Mouse (Mus musculus): ENCODE data around the gene Zbtb22. TPM values are rescaled to one million over a fixed set of nuclear protein-coding genes. Genes with fewer than 3 reads are reported as not detected.
"Not testable (repeated sequence)": the region's sequence is repeated elsewhere in the genome, so short reads cannot be mapped to it uniquely, and the experiment has no call there.

Gene Zbtb22
- polyA plus RNA-seq, 1 experiment = 134 TPM

DNA sequence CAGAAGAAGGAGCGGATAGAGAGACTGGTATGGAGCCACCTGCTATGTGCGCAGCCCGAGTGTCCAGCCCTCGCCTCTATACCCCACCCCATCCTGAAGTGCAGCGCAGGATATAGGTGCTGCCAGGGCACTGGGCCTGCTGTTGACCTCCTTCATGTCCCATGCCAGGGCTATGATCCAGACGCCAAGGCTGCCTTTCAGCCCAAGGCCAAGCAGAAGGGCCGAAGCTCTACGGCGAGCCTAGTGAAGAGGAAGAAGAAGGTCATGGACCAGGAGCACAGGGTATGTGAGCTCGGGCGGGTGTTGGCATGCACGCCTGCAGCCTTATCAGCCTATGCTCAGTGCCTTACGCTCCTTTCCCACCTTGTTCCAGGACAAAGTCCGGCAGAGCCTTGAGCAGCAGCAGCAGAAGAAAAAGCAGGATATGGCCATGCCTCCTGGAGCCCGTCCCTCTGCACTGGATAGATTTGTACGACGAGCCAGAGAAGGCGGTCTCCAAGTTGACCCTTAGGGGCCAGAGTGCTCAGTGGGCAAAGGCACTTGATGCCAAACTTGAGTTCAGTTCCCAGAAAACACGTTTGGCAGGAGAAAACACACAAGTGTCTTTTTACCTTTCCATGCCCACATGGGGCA lies 33.3 kb downstream of the Zbtb22 start:
- no peaks in the 10 kb centered on the region for H3K27me3 ChIP-seq (ENCODE audit: control insufficient read depth, insufficient read depth, low read length)
- H3K27ac ChIP-seq (ENCODE audit: insufficient read depth, low read depth, low read length) = peak overlapping the region; percentile 85
- 35% methylated on average over 19 of the region's 19 CpGs for WGBS
- peaks cover 33% of the 10 kb centered on the region for H3K4me1 ChIP-seq (ENCODE audit: control insufficient read depth, insufficient read depth, insufficient read length, low read length)
- TF ChIP-seq CTCF (IDR thresholded peaks at IDR 0.05; ENCODE audit: extremely low read depth, insufficient read length, insufficient replicate concordance, low read depth, low read length) (no peak), POLR2A (IDR thresholded peaks at IDR 0.05; ENCODE audit: low read depth, low read length) (no peak; the same call in 1 of the 2 replicates)
- peak overlapping the region; percentile 50 for H3K4me3 ChIP-seq (ENCODE audit: low read depth, low read length)
- peaks cover 15% of the 10 kb centered on the region for H3K36me3 ChIP-seq (ENCODE audit: control insufficient read depth, insufficient read depth, low read length)

DNA sequence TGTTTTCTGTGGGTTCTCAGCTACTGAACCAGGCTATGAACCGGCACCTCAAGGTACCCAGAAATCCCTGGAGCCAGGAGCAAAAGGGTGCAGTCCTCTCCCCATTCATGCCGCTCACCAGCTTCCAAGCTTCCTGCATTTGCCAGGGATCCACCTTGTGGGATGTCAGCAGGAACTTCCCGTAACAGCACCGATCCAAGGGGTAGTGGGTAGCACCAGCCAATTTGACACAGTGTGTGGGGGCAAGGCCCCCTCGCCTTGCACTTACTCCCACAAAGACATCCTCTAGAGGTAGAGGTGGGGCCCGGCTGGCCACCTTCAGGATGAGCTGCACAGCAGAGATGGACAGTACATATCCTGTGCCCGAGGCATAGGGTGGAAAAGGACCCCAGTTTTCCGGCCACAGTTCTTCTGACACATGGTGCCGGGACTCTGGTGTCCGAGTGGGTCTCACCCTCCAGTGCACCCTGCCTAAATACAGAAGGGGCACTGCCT lies 34.5 kb downstream of the Zbtb22 start:
- Histone ChIP-seq H3K4me3 (ENCODE audit: low read depth, low read length) (peak overlapping the region; percentile 69), H3K4me1 (ENCODE audit: control insufficient read depth, insufficient read depth, insufficient read length, low read length) (peaks cover 38% of the 10 kb centered on the region), H3K36me3 (ENCODE audit: control insufficient read depth, insufficient read depth, low read length) (peaks cover 17% of the 10 kb centered on the region), H3K27me3 (ENCODE audit: control insufficient read depth, insufficient read depth, low read length) (no peaks in the 10 kb centered on the region), H3K27ac (ENCODE audit: insufficient read depth, low read depth, low read length) (peak overlapping the region; percentile 73)
- WGBS = 44% methylated on average over 10 of the region's 10 CpGs
- TF ChIP-seq POLR2A (IDR thresholded peaks at IDR 0.05; ENCODE audit: low read depth, low read length) (no peak), CTCF (IDR thresholded peaks at IDR 0.05; ENCODE audit: extremely low read depth, insufficient read length, insufficient replicate concordance, low read depth, low read length) (no peak)

DNA sequence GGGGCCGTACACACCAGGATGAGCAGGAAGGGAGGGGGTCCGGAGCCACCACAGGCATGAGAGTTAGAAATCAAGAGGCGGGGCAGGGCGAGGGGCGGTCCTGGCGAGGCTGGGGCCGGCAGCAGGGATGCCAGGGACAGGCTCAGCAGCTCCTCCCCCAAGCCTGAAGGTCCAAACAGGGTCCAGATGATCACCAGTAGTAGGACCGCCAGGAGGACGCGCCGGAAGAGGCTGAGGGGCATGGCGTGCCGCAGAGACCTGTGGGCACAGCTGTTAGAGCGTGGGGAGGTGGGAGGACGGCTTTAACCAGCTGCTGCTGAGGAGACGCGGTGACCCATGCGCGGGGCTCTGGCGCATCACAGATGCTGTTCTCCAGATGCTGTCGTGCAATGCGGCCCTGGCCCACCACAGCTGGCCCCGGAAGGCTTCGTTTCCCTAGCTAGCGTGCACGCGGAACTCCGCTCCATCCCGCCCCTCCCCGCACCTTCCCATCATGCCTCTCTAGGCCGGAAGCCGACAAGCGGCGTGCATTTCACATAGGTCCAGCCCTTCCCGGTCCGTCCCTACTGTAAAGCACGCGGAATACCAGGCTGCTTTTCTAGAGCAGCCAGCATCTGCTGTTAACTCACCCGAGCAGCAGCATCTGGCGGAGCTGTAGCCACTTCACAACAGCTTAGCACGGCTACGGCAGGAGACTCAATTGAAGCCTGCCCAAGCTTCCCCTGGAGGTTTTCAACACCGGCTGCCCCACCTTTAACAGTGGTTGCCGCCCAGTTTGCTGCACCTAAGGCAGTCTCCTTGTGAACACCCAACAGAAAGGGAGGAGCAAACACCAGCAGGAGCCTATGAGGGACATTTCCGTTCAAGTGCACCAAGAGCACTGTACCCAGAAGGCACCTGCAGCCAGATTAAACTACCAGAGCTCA lies 35.6 kb downstream of the Zbtb22 start, which contains the start of gene B3galt4:
B3galt4 (minus strand) TSS at position 468 of the 926 bp plus-strand sequence.
- H3K4me1 ChIP-seq (ENCODE audit: control insufficient read depth, insufficient read depth, insufficient read length, low read length) = peaks cover 38% of the 10 kb centered on the region
- peak within 1 kb of the TSS; percentile 69 for H3K4me3 ChIP-seq (ENCODE audit: low read depth, low read length)
- H3K36me3 ChIP-seq (ENCODE audit: control insufficient read depth, insufficient read depth, low read length) = peaks cover 17% of the 10 kb centered on the region
- no peaks in the 10 kb centered on the region for H3K27me3 ChIP-seq (ENCODE audit: control insufficient read depth, insufficient read depth, low read length)
- peak; percentile 46; the same call in 1 of the 2 replicates for TF ChIP-seq POLR2A (IDR thresholded peaks at IDR 0.05; ENCODE audit: low read depth, low read length)
- no peak for TF ChIP-seq CTCF (IDR thresholded peaks at IDR 0.05; ENCODE audit: extremely low read depth, insufficient read length, insufficient replicate concordance, low read depth, low read length)
- H3K27ac ChIP-seq (ENCODE audit: insufficient read depth, low read depth, low read length) = peak within 1 kb of the TSS; percentile 73
- WGBS = under 1% methylated on average over 45 of the region's 45 CpGs

DNA sequence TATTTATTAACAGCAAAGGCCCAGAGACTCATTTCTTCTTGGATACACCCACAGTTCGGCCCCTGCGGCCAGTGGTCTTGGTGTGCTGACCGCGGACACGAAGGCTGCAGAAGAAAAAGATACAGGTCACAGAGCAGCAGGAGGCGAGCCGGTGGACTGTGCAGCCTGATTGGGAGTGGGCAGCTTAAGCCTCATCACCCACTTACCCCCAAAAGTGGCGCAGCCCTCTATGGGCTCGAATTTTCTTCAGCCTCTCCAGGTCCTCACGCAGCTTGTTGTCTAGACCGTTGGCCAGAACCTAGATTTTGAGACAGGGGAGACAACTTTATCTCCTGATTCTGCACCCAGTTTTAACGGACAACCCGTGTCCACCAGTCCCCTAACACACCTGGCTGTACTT lies 36.3 kb downstream of the Zbtb22 start:
- H3K4me1 ChIP-seq (ENCODE audit: control insufficient read depth, insufficient read depth, insufficient read length, low read length) = peaks cover 38% of the 10 kb centered on the region
- H3K27me3 ChIP-seq (ENCODE audit: control insufficient read depth, insufficient read depth, low read length) = not testable (repeated sequence)
- peaks cover 16% of the 10 kb centered on the region for H3K36me3 ChIP-seq (ENCODE audit: control insufficient read depth, insufficient read depth, low read length)
- peak overlapping the region; percentile 69 for H3K4me3 ChIP-seq (ENCODE audit: low read depth, low read length)
- WGBS = 61% methylated on average over 13 of the region's 13 CpGs
- peak overlapping the region; percentile 12; the same call in 1 of the 2 replicates for H3K27ac ChIP-seq (ENCODE audit: insufficient read depth, low read depth, low read length)

DNA sequence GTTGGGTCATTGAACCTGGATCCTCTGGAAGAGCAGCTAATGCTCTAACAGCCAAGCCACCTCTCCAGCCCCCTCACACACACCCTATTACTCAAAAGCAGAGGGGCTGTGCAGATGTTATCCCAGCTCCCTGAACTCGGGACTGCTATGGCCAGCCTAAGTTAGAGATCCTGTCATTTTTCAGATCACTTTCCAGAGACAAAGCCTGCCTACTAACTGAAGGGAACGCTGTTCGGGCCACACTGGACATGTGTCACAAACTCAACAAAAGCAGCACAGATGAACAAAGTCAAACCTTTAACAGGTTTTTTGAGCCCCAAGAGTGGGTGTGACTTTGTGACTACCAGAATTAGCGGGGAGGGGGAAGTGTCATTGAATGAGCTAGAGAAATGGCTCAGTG lies 37.2 kb downstream of the Zbtb22 start:
- peaks cover 17% of the 10 kb centered on the region for H3K36me3 ChIP-seq (ENCODE audit: control insufficient read depth, insufficient read depth, low read length)
- peaks cover 38% of the 10 kb centered on the region for H3K4me1 ChIP-seq (ENCODE audit: control insufficient read depth, insufficient read depth, insufficient read length, low read length)
- 60% methylated on average over 4 of the region's 4 CpGs for WGBS
- H3K27ac ChIP-seq (ENCODE audit: insufficient read depth, low read depth, low read length) = no peak overlapping the region
- no peaks in the 10 kb centered on the region for H3K27me3 ChIP-seq (ENCODE audit: control insufficient read depth, insufficient read depth, low read length)
- H3K4me3 ChIP-seq (ENCODE audit: low read depth, low read length) = no peak overlapping the region
- TF ChIP-seq CTCF (IDR thresholded peaks at IDR 0.05; ENCODE audit: extremely low read depth, insufficient read length, insufficient replicate concordance, low read depth, low read length) = no peak

DNA sequence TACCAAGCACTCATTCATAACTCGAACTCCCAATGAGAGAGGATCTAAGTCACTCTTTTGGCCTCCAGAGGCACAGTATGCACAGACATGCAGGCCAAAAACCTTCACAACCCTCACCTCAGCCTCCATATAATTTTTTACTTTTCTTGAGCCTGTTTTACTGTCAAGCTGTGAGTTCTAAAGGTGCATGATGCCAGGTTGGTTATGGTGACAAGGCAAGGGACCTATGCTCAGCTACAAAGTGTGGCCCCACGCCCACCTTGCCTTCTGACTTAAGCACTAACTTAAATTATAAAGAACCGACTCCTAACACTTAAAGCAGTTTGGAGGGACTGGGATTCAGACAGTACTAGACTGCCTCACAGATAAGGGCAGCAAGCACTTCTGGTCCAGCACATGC lies 37.6 kb downstream of the Zbtb22 start:
- Histone ChIP-seq H3K36me3 (ENCODE audit: control insufficient read depth, insufficient read depth, low read length) (peaks cover 19% of the 10 kb centered on the region), H3K4me3 (ENCODE audit: low read depth, low read length) (no peak overlapping the region), H3K27ac (ENCODE audit: insufficient read depth, low read depth, low read length) (no peak overlapping the region), H3K27me3 (ENCODE audit: control insufficient read depth, insufficient read depth, low read length) (no peaks in the 10 kb centered on the region), H3K4me1 (ENCODE audit: control insufficient read depth, insufficient read depth, insufficient read length, low read length) (peaks cover 35% of the 10 kb centered on the region)
- WGBS = 34% methylated on average over 3 of the region's 3 CpGs
- no peak for TF ChIP-seq POLR2A (IDR thresholded peaks at IDR 0.05; ENCODE audit: low read depth, low read length)
- TF ChIP-seq CTCF (IDR thresholded peaks at IDR 0.05; ENCODE audit: extremely low read depth, insufficient read length, insufficient replicate concordance, low read depth, low read length) = no peak

DNA sequence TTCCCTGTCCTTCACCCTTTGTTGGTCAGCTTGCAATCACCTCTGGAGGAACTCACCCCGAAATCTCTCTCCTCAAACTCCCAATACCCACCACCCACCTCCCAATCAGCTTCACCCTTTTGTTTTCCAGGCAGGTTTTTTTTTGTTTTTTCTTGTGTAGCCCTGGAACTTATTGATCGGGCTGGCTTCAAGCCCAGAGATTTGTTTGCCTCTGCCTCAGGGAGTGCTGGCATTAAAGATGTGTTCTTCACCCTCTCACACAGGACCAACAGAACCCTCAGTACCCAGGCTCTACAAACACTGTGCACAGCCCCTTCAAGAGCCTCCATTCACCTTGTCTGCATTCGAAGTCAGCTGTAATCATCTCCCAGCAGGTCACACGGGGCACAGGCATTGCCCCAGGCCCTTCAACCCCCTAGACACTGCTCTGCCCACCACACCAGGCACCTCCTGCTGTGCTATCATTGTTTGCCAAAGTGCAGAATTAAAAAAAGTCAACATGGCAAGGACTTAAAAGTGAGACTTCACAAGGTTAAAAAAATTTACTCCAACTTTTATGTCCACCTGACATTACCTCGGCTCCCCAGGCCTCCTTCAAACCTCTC lies 38.4 kb downstream of the Zbtb22 start:
- WGBS = 17% methylated on average over 5 of the region's 5 CpGs
- no peaks in the 10 kb centered on the region for H3K27me3 ChIP-seq (ENCODE audit: control insufficient read depth, insufficient read depth, low read length)
- H3K4me1 ChIP-seq (ENCODE audit: control insufficient read depth, insufficient read depth, insufficient read length, low read length) = peaks cover 28% of the 10 kb centered on the region
- peak overlapping the region; percentile 82 for H3K4me3 ChIP-seq (ENCODE audit: low read depth, low read length)
- TF ChIP-seq POLR2A (IDR thresholded peaks at IDR 0.05; ENCODE audit: low read depth, low read length) = no peak
- TF ChIP-seq CTCF (IDR thresholded peaks at IDR 0.05; ENCODE audit: extremely low read depth, insufficient read length, insufficient replicate concordance, low read depth, low read length) = no peak
- H3K27ac ChIP-seq (ENCODE audit: insufficient read depth, low read depth, low read length) = no peak overlapping the region
- peaks cover 24% of the 10 kb centered on the region for H3K36me3 ChIP-seq (ENCODE audit: control insufficient read depth, insufficient read depth, low read length)

Measured in small intestine, adult 2 months (tissue).